In the genomic region with DNA sequence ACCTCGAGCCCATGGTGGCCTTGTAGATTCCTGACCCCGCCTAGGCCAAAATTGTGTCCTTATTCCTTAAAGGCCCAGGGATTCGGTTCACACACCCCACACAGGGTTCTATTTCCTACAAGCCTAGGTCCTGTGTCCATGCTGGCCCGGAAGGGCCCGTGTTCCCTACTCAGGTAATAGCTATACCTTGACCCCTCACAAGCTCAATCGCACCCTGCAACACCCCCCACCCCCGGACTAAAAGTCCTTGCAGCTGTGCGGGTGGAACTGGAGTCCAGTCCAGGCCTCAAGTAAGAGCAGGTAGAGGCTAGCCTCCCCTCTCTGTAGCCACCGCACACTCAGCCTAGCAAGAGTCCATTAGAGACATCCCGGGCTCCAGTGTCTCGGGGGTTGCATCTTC, we compare ENCODE assay signal across 16 mouse cellular contexts. TPM values are rescaled to one million over a fixed set of nuclear protein-coding genes. Genes with fewer than 3 reads are reported as not detected.
A peak's percentile ranks its signal among the peaks of the same experiment; 100 is the strongest.
DNase-seq lines count a peak whose midpoint lies in the region; ATAC-seq and TF ChIP-seq lines count a peak whose summit lies in the region.
"Had no signal": no experiment of that assay in that cellular context is flagged by ENCODE, and none has a peak within 500 bp of the region (broad histone marks: within the 10 kb centered on the region; RNA-seq: fewer than 3 reads in every experiment).

No protein-coding gene starts in this region.

- peak; percentile 53 for DNase-seq in heart, embryonic 10.5 days (ENCODE audit: low spot score)
- DNase-seq in testis, postnatal 10 days (ENCODE audit: low spot score) = no peak
- DNase-seq in adrenal gland, postnatal 10 days = no peak
- DNase-seq: cerebellum, adult 11-12 months; cerebellum, adult 2 months; cerebellum, adult 9-10 months; cerebellum, postnatal 10 days; cerebellum, postnatal 25 days; forebrain, postnatal 0 days had no signal

- 89% methylated on average over 11 of the region's 11 CpGs for WGBS in heart, embryonic 10.5 days
- WGBS in heart, embryonic 12.5 days = 89% methylated on average over 11 of the region's 11 CpGs

- H3K9ac ChIP-seq in heart, embryonic 12.5 days = no peak overlapping the region
- H3K9ac ChIP-seq: embryonic facial prominence, embryonic 12.5 days; forebrain, embryonic 13.5 days; forebrain, embryonic 15.5 days; forebrain, postnatal 0 days had no signal

- H3K27ac ChIP-seq in heart, embryonic 10.5 days = no peak overlapping the region
- no peak overlapping the region for H3K27ac ChIP-seq in heart, embryonic 12.5 days (ENCODE audit: poor library complexity, severe bottlenecking)
- H3K27ac ChIP-seq in testis, adult 2 months (ENCODE audit: control insufficient read depth, insufficient read depth, low read depth, low read length) = peak overlapping the region; percentile 97
- H3K27ac ChIP-seq: embryonic facial prominence, embryonic 10.5 days; embryonic facial prominence, embryonic 12.5 days; forebrain, embryonic 13.5 days; forebrain, embryonic 15.5 days had no signal

- H3K4me3 ChIP-seq in heart, embryonic 10.5 days = no peak overlapping the region
- no peak overlapping the region for H3K4me3 ChIP-seq in heart, embryonic 12.5 days
- H3K4me3 ChIP-seq in testis, adult 2 months (ENCODE audit: control insufficient read depth, low read depth, low read length) = peak overlapping the region; percentile 84
- H3K4me3 ChIP-seq: embryonic facial prominence, embryonic 10.5 days; embryonic facial prominence, embryonic 12.5 days; forebrain, embryonic 13.5 days; forebrain, embryonic 15.5 days had no signal

- TF ChIP-seq CTCF in testis, adult 2 months (IDR thresholded peaks at IDR 0.05; ENCODE audit: control insufficient read depth, insufficient read depth, insufficient replicate concordance, low read depth, low read length) = no peak

- TF ChIP-seq POLR2A in testis, adult 2 months (IDR thresholded peaks at IDR 0.05; ENCODE audit: control insufficient read depth, low read depth, low read length) = no peak

- no peak for ATAC-seq in heart, embryonic 12.5 days (ENCODE audit: insufficient number of reproducible peaks, low FRiP score)
- ATAC-seq: forebrain, embryonic 13.5 days; forebrain, embryonic 15.5 days; forebrain, postnatal 0 days had no signal

- H3K4me2 ChIP-seq in heart, embryonic 12.5 days = no peak overlapping the region
- H3K4me2 ChIP-seq: embryonic facial prominence, embryonic 12.5 days; forebrain, embryonic 13.5 days; forebrain, embryonic 15.5 days had no signal

- no peaks in the 10 kb centered on the region for H3K36me3 ChIP-seq in heart, embryonic 10.5 days
- H3K36me3 ChIP-seq in heart, embryonic 12.5 days = no peaks in the 10 kb centered on the region
- H3K36me3 ChIP-seq in testis, adult 2 months (ENCODE audit: control insufficient read depth, insufficient read depth, low read length) = no peaks in the 10 kb centered on the region
- H3K36me3 ChIP-seq: embryonic facial prominence, embryonic 10.5 days; embryonic facial prominence, embryonic 12.5 days; forebrain, embryonic 15.5 days had no signal

- H3K9me3 ChIP-seq in heart, embryonic 10.5 days = no peaks in the 10 kb centered on the region
- no peaks in the 10 kb centered on the region for H3K9me3 ChIP-seq in heart, embryonic 12.5 days (replicated peaks)
- H3K9me3 ChIP-seq: embryonic facial prominence, embryonic 10.5 days; embryonic facial prominence, embryonic 12.5 days; forebrain, embryonic 13.5 days; forebrain, embryonic 15.5 days had no signal

- H3K4me1 ChIP-seq in heart, embryonic 10.5 days = no peaks in the 10 kb centered on the region
- H3K4me1 ChIP-seq in heart, embryonic 12.5 days (replicated peaks) = peaks cover 4% of the 10 kb centered on the region; the same call in 1 of the 2 replicates
- peaks cover 14% of the 10 kb centered on the region for H3K4me1 ChIP-seq in testis, adult 2 months (ENCODE audit: control insufficient read depth, insufficient read depth, low read length)
- H3K4me1 ChIP-seq: embryonic facial prominence, embryonic 10.5 days; embryonic facial prominence, embryonic 12.5 days; forebrain, embryonic 13.5 days; forebrain, embryonic 15.5 days had no signal

- no peaks in the 10 kb centered on the region for H3K27me3 ChIP-seq in heart, embryonic 10.5 days (ENCODE audit: insufficient read depth, poor library complexity, severe bottlenecking)
- no peaks in the 10 kb centered on the region for H3K27me3 ChIP-seq in heart, embryonic 12.5 days (replicated peaks)
- no peaks in the 10 kb centered on the region for H3K27me3 ChIP-seq in testis, adult 2 months (ENCODE audit: control insufficient read depth, insufficient read depth, low read length)
- H3K27me3 ChIP-seq: embryonic facial prominence, embryonic 12.5 days; forebrain, embryonic 13.5 days; forebrain, embryonic 15.5 days had no signal

RNA-seq across cellular contexts. Expression of a gene that starts 9.4 kb away (rescaled TPM):
- 0.86 and 0.92 TPM in 2 replicates for polyA plus RNA-seq in heart, embryonic 10.5 days (2016; fragmentation: Nextera tagmentation; extraction: Ambion mirVana)
- 0.53 and 0.65 TPM in 2 replicates for polyA plus RNA-seq in heart, embryonic 12.5 days (2016; fragmentation: Nextera tagmentation; extraction: Ambion mirVana)
- 41.7 and 69.7 TPM in 2 replicates for polyA plus RNA-seq in testis, adult 2 months (2012; rRNA removed)
- total RNA-seq in adrenal gland, postnatal 10 days (2021) = under 1 TPM in 1 of 2 experiments, not detected in 1; 0.12 TPM
- total RNA-seq: MEL had no signal

RNA-seq across cellular contexts. Expression of a gene that starts 44.2 kb away (rescaled TPM):
- polyA plus RNA-seq in heart, embryonic 10.5 days (2016; fragmentation: Nextera tagmentation; extraction: Ambion mirVana) = 11.3 and 15.6 TPM in 2 replicates
- 13.2 and 13.9 TPM in 2 replicates for polyA plus RNA-seq in heart, embryonic 12.5 days (2016; fragmentation: Nextera tagmentation; extraction: Ambion mirVana)
- polyA plus RNA-seq in testis, adult 2 months (2012; rRNA removed) = 9.1 and 9.6 TPM in 2 replicates
- 1 to 10 TPM; 7.1 to 7.3 TPM for total RNA-seq in adrenal gland, postnatal 10 days (2021)

RNA-seq across cellular contexts. Expression of a gene that starts 44.5 kb away (rescaled TPM):
- 12.1 and 13.2 TPM in 2 replicates for polyA plus RNA-seq in heart, embryonic 10.5 days (2016; fragmentation: Nextera tagmentation; extraction: Ambion mirVana)
- polyA plus RNA-seq in heart, embryonic 12.5 days (2016; fragmentation: Nextera tagmentation; extraction: Ambion mirVana) = 14.2 and 14.6 TPM in 2 replicates
- 8.6 TPM in 2 replicates for polyA plus RNA-seq in testis, adult 2 months (2012; rRNA removed)
- 10 to 100 TPM; 18.6 to 19.8 TPM for total RNA-seq in adrenal gland, postnatal 10 days (2021)

Comparison
In these comparisons a context has a peak if more than half of its experiments do, and no peak if none do; other contexts are left out.
1. RNA of a gene that starts 9.4 kb away (polyA plus RNA-seq): 41.7 to 69.7 TPM in testis, adult 2 months; 0.86 to 0.92 TPM in heart, embryonic 10.5 days and 0.53 to 0.65 TPM in heart, embryonic 12.5 days; every median in the first group is over 10 times any median in the second.